Mouse (Mus musculus) cerebellum, adult 2 months (tissue): ENCODE data around the gene Dapp1.

Source experiments
- CTCF ChIP-seq: fragments of 200-500 bp; IDR thresholded peaks from 2 replicates; pipeline ENCODE4 v1.5.1; 2011; ENCODE audit warnings: low read depth, mild to moderate bottlenecking, control low read depth, low read length, moderate library complexity, borderline replicate concordance; ENCODE audit not compliant: insufficient read depth
- POLR2A ChIP-seq: fragments of 200-500 bp; IDR thresholded peaks from 2 replicates; pipeline ENCODE4 v1.6.1; 2011; ENCODE audit warnings: low read length, control low read depth, borderline replicate concordance; ENCODE audit not compliant: insufficient read depth

- no peak for TF ChIP-seq CTCF
- TF ChIP-seq POLR2A, result no peak
Observed at GRCm38 (mm10) chr3:137975435-137975834, 5.9 kb downstream of the Dapp1 start.
